Mouse (Mus musculus): ENCODE measurements at regions not wholly inside any gene's neighbourhood (a gene's known extent, or its start where the extent isn't known, plus 50 kb on each side); places are given as distances from the start of the nearest gene placed in this dataset.
A peak's percentile ranks its signal among the peaks of the same experiment; 100 is the strongest.

DNA sequence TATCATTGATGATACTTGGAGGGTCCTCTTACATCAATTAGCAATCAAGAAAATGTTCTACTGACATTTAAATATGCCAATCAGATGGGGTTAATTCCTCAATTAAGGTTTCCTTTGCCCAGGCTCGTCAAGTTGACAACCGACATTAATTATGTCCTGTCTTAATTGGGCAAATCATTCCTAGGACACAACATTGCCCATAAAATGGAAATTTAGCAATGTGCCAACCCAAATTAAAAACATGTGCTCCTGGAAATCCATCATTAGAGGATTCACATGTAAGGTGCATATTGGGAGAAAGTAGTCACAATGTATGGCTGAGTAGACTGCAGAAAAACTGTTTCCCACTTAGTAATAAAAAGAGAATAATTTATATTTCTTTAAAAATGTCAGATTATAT is 483.6 kb upstream of the B430305J03Rik start:
- Histone ChIP-seq H3K9ac (no peak overlapping the region), H3K9me3 (no peaks in the 10 kb centered on the region), H3K36me3 (no peaks in the 10 kb centered on the region), H3K27ac (no peak overlapping the region), H3K4me1 (no peaks in the 10 kb centered on the region), H3K4me2 (replicated peaks) (no peak overlapping the region), H3K27me3 (replicated peaks) (no peaks in the 10 kb centered on the region), H3K4me3 (no peak overlapping the region)
- no peak for ATAC-seq (ENCODE audit: low FRiP score, low read depth)
- 81% methylated on average over 2 of the region's 2 CpGs for WGBS

- ATAC-seq (ENCODE audit: low FRiP score, low read depth) = no peak
- H3K9ac ChIP-seq = no peak overlapping the region
- 79% methylated on average over 3 of the region's 3 CpGs for WGBS
- H3K4me3 ChIP-seq = no peak overlapping the region
- H3K4me1 ChIP-seq = no peaks in the 10 kb centered on the region
- no peak overlapping the region for H3K4me2 ChIP-seq (replicated peaks)
- H3K27me3 ChIP-seq (replicated peaks) = no peaks in the 10 kb centered on the region
- H3K36me3 ChIP-seq = no peaks in the 10 kb centered on the region
- H3K27ac ChIP-seq = no peak overlapping the region
- H3K9me3 ChIP-seq = no peaks in the 10 kb centered on the region
Observed at GRCm38 (mm10) chr3:61846703-61847102, 481.0 kb upstream of the B430305J03Rik start.

DNA sequence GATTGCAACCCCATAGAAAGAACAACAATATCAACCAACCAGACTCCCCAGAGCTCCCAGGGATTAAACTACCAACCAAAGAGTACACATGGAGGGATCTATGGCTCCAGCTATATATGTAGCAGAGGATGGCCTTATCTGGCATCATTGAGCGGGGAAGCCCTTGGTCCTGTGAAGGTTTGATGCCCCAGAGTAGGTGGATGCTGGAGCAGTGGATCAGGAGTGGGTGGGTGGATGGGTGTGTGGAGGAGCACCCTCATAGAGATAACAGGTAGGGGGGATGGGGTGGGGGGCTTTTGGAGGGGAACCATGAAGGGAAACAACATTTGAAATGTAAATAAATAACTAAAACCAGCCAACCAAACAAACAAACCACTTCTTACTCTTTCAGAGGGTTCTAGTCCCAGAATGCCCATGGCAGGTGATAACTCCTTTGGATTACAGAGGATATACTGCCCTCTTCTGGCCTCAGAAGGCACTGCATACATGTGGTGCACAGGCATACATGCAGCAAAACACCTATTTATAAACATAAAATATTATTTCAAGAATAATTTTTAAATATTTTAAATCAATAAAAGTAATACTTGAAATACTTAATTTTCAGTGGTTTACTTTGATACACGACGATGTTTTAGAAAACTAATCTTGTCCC is 473.7 kb upstream of the B430305J03Rik start:
- peak; percentile 84 for ATAC-seq (ENCODE audit: low FRiP score, low read depth)
- 60% methylated on average over 3 of the region's 3 CpGs for WGBS
- no peak overlapping the region for H3K27ac ChIP-seq

DNA sequence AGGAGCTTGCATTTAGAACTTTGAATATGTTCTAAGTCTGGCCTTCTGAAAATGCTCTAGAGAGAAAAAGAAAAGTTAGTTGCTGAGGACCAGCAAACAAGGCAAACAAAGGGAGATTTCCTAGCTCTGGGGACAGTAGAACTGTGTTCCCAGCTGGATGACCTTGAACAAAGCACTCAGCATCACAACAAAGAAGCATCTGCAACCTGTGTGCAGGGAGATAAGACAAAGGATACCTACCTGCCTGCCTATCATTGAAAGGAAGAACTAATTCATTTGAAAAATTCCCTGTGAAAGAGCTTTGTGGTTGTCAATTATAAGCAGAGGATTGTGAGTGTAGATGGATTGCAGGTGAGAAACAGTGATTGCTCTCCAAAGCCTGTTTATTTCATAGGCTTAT is 451.1 kb upstream of the B430305J03Rik start:
- H3K9me3 ChIP-seq = no peaks in the 10 kb centered on the region
- H3K36me3 ChIP-seq = no peaks in the 10 kb centered on the region
- H3K27me3 ChIP-seq (replicated peaks) = no peaks in the 10 kb centered on the region
- H3K4me1 ChIP-seq = no peaks in the 10 kb centered on the region
- no peak overlapping the region for H3K4me3 ChIP-seq
- no peak overlapping the region for H3K9ac ChIP-seq
- no peak for ATAC-seq (ENCODE audit: low FRiP score, low read depth)
- H3K27ac ChIP-seq = no peak overlapping the region
- no peak overlapping the region for H3K4me2 ChIP-seq (replicated peaks)

More for the DNA sequence above, 473.7 kb upstream of the B430305J03Rik start:
- H3K9me3 ChIP-seq = no peaks in the 10 kb centered on the region
- H3K27me3 ChIP-seq (replicated peaks) = no peaks in the 10 kb centered on the region
- no peak overlapping the region for H3K9ac ChIP-seq
- no peaks in the 10 kb centered on the region for H3K4me1 ChIP-seq
- no peak overlapping the region for H3K4me3 ChIP-seq
- H3K36me3 ChIP-seq = no peaks in the 10 kb centered on the region
- H3K4me2 ChIP-seq (replicated peaks) = no peak overlapping the region

DNA sequence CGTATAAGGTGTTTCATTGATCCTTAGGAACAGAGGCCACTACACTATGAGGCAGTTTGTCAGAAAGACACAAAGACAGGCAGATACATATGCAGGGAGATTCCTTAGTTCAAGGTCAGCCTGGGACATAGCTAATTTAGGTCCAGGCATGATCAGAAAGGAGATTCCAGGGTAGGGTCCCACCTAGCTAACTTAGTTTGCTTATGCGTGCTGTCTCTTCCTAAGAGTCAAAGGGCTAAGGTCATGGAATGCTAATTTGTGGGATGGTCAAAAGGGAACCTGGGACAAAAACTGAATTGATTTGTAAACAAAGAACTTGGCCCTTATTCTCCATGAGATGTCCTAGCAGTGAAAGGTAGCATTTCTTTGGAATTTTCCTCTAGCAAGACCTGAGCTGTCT is 430.3 kb upstream of the B430305J03Rik start:
- no peaks in the 10 kb centered on the region for H3K9me3 ChIP-seq
- no peak overlapping the region for H3K27ac ChIP-seq
- ATAC-seq (ENCODE audit: low FRiP score, low read depth) = no peak
- H3K27me3 ChIP-seq (replicated peaks) = no peaks in the 10 kb centered on the region
- H3K4me3 ChIP-seq = no peak overlapping the region
- H3K4me1 ChIP-seq = no peaks in the 10 kb centered on the region
- no peak overlapping the region for H3K9ac ChIP-seq
- 88% methylated on average over 2 of the region's 2 CpGs for WGBS
- H3K4me2 ChIP-seq (replicated peaks) = no peak overlapping the region
- H3K36me3 ChIP-seq = no peaks in the 10 kb centered on the region

DNA sequence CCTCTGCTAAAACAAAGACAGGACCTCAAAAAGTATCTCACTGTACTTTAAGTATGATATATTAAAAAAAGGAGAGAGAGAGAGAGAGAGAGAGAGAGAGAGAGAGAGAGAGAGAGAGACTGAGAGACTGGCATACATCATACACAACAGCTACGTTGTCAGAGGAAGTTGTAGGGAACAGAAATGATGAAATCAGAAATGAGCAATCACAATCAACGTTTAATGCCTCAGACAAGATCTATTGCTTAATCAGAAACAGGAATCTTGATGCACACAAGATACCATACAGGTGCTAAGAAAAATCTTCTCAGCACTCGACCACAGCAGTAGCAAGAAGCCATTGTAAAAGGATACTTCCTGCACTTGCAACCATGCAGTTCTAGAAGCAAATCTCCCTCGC is 424.9 kb upstream of the B430305J03Rik start:
- Histone ChIP-seq H3K9ac (no peak overlapping the region), H3K4me1 (no peaks in the 10 kb centered on the region), H3K9me3 (no peaks in the 10 kb centered on the region), H3K4me2 (replicated peaks) (no peak overlapping the region), H3K36me3 (no peaks in the 10 kb centered on the region), H3K27me3 (replicated peaks) (no peaks in the 10 kb centered on the region), H3K4me3 (no peak overlapping the region), H3K27ac (no peak overlapping the region)
- WGBS = 77% methylated on average over 4 of the region's 4 CpGs
- ATAC-seq (ENCODE audit: low FRiP score, low read depth) = no peak

All from neural tube, embryonic 12.5 days (tissue).